Mouse (Mus musculus) neural tube, embryonic 14.5 days (tissue): Measurements from ENCODE around the gene Rassf6. TPM values are rescaled to one million over a fixed set of nuclear protein-coding genes. Genes with fewer than 3 reads are reported as not detected.

Experiments
- ATAC-seq: fragments of 200-750 bp; cut with Nextera tagmentation; 2 replicates; pipeline ENCODE4 v1.8.0; 2017; ENCODE audit warnings: low read depth, mild to moderate bottlenecking, moderate TSS enrichment, moderate library complexity
- H3K27ac ChIP-seq: fragments of 300-500 bp; sonication (generic); 2 replicates; pipeline ENCODE4 v1.5.1; 2014; ENCODE audit warnings: low read depth, mild to moderate bottlenecking, control low read depth, low read length, moderate library complexity, mixed read lengths
- H3K27me3 ChIP-seq: fragments of 300-500 bp; sonication (generic); 2 replicates; pipeline ENCODE4 v1.6.1; 2014; ENCODE audit warnings: low read length; ENCODE audit not compliant: control insufficient read depth, insufficient read depth
- H3K36me3 ChIP-seq: fragments of 300-500 bp; sonication (generic); 2 replicates; pipeline ENCODE4 v1.6.1; 2014; ENCODE audit warnings: low read length, mixed read lengths; ENCODE audit not compliant: control insufficient read depth, insufficient read depth
- H3K4me1 ChIP-seq: fragments of 300-500 bp; sonication (generic); 2 replicates; pipeline ENCODE4 v1.6.1; 2014; ENCODE audit warnings: low read length; ENCODE audit not compliant: control insufficient read depth, insufficient read depth
- H3K4me2 ChIP-seq: fragments of 300-500 bp; sonication (generic); 2 replicates; pipeline ENCODE4 v1.6.1; 2014; ENCODE audit warnings: mild to moderate bottlenecking, low read depth, low read length, control low read depth
- H3K4me3 ChIP-seq: fragments of 300-500 bp; sonication (generic); 2 replicates; pipeline ENCODE4 v1.5.1; 2014; ENCODE audit warnings: low read depth, low read length, control low read depth, mixed read lengths
- H3K9ac ChIP-seq: fragments of 300-500 bp; sonication (generic); replicated peaks from 2 replicates; pipeline ENCODE4 v1.6.1; 2014; ENCODE audit warnings: low read depth, mild to moderate bottlenecking, control low read depth, low read length, mixed read lengths
- H3K9me3 ChIP-seq: fragments of 300-500 bp; sonication (generic); 2 replicates; pipeline ENCODE4 v1.6.1; 2016; ENCODE audit warnings: low read length; ENCODE audit not compliant: control insufficient read depth
- WGBS: fragments of 180-500 bp; shearing (Covaris S2); extraction: QIAGEN DNeasy Blood & Tissue Kit; methylation state at CpG from one replicate; pipeline ENCODE4 v1.1.7; 2014; 5-methylcytosine and 5-hydroxymethylcytosine counted together
- polyA plus RNA-seq: library from polyadenylated mRNA; unstranded; fragments of >200 nt; fragmentation: Nextera tagmentation; extraction: Ambion mirVana; gene quantifications from 2 replicates; pipeline ENCODE4 v1.2.1, GENCODE M21; 2014

Rassf6 gene
- polyA plus RNA-seq, 1 experiment from 2014 or later: 3.0 TPM

DNA sequence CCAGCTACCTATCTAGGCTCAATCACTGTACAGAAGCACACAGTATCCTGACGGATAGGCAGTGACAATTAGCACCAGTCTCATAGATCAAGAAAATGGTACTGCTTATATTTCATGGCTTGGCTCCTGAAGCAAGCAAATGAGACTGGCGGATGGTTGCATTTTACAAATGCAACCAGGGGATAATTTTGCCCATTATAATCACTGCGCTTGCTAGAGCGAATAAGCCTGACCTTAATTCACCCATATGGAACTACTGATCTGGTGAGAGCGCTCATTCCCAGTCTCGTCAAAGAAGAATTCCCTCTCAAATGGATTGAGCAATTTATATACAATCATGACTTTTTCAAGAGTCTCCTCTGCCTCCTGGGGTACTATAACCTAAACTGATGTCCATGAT, 16.2 kb upstream of the Rassf6 start:
- no peaks in the 10 kb centered on the region for H3K9me3 ChIP-seq
- no peak overlapping the region for H3K9ac ChIP-seq
- H3K4me1 ChIP-seq: no peaks in the 10 kb centered on the region
- no peak overlapping the region for H3K4me2 ChIP-seq
- H3K27ac ChIP-seq: no peak overlapping the region
- H3K36me3 ChIP-seq: no peaks in the 10 kb centered on the region
- ATAC-seq: no peak
- WGBS: 71% methylated on average over 6 of the region's 6 CpGs
- H3K4me3 ChIP-seq: no peak overlapping the region
- H3K27me3 ChIP-seq: no peaks in the 10 kb centered on the region

- no peak overlapping the region for H3K9ac ChIP-seq
- WGBS: 70% methylated on average over 13 of the region's 13 CpGs
- H3K4me1 ChIP-seq: no peaks in the 10 kb centered on the region
- no peak overlapping the region for H3K4me2 ChIP-seq
- no peak overlapping the region for H3K4me3 ChIP-seq
- H3K36me3 ChIP-seq: no peaks in the 10 kb centered on the region
- no peak for ATAC-seq
- no peaks in the 10 kb centered on the region for H3K27me3 ChIP-seq
- no peaks in the 10 kb centered on the region for H3K9me3 ChIP-seq
- no peak overlapping the region for H3K27ac ChIP-seq
Observed at GRCm38 (mm10) chr5:90655891-90656290, 15.4 kb upstream of the Rassf6 start.

GRCm38 (mm10) chr5:90654798-90655197, 14.3 kb upstream of the Rassf6 start:
- no peaks in the 10 kb centered on the region for H3K27me3 ChIP-seq
- no peaks in the 10 kb centered on the region for H3K9me3 ChIP-seq
- no peaks in the 10 kb centered on the region for H3K4me1 ChIP-seq
- WGBS: 71% methylated on average over 5 of the region's 5 CpGs
- H3K4me2 ChIP-seq: no peak overlapping the region
- ATAC-seq: no peak
- no peaks in the 10 kb centered on the region for H3K36me3 ChIP-seq
- no peak overlapping the region for H3K4me3 ChIP-seq
- H3K27ac ChIP-seq: no peak overlapping the region
- H3K9ac ChIP-seq: no peak overlapping the region

DNA sequence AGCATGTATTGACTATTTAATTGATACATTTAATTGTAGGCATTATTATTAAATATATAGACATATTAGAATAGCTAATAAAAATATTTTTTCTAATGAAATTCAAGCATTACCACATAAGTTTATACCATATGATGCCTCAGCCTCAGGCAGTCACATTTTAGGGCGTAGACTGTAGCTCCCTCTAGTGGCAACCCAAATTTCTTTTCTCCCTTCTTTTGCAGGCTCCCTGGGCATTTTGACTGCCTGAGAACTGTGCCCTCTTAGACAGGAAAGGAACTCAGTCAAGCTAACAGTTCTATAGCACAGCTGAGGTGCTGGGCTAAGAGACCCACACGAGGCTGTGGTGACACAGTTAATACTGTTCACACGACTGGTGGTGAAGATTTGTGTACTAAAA, 12.3 kb upstream of the Rassf6 start:
- Histone ChIP-seq H3K9me3 (no peaks in the 10 kb centered on the region), H3K4me1 (no peaks in the 10 kb centered on the region), H3K36me3 (no peaks in the 10 kb centered on the region), H3K27ac (no peak overlapping the region), H3K4me3 (no peak overlapping the region), H3K27me3 (no peaks in the 10 kb centered on the region), H3K9ac (no peak overlapping the region), H3K4me2 (no peak overlapping the region)
- WGBS: 6% methylated on average over 3 of the region's 3 CpGs
- peak; percentile 66; the same call in 1 of the 2 replicates for ATAC-seq

DNA sequence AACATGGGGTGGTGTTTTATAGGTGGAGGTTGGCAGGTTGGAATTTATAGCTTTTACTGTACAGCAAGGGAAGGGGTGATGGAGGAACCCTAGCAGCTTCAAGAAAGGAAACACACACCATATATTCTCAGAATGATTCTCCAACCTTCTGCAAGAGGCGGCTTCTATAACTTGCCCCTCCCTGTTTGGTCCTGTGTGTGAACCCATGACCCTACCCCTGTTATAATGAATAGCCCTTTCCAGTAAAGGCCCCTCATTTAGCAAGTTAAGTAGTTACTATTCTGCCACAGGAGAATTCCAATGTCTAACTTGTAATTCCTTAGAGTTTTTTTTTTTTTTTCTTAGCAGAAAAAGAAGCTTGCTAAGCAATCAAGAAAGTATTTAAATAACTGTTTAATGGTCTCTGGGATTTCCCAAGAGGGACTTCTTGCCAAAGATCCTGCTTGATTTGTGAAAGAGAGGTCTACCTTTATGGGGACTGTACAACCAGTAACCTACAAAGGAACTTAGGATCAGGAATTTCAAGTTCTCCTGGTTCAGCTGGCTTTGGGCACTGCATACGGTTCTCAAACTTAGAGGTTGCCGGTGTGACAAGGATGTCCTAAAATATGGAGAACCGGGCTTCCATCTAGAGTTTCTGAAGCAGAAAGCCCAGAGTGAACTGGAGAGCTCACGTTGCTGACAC, 10.2 kb upstream of the Rassf6 start:
- no peak overlapping the region for H3K4me3 ChIP-seq
- no peaks in the 10 kb centered on the region for H3K36me3 ChIP-seq
- H3K27me3 ChIP-seq: no peaks in the 10 kb centered on the region
- H3K9ac ChIP-seq: no peak overlapping the region
- no peak for ATAC-seq
- no peaks in the 10 kb centered on the region for H3K9me3 ChIP-seq
- 83% methylated on average over 5 of the region's 5 CpGs for WGBS
- no peak overlapping the region for H3K27ac ChIP-seq
- no peaks in the 10 kb centered on the region for H3K4me1 ChIP-seq
- no peak overlapping the region for H3K4me2 ChIP-seq

DNA sequence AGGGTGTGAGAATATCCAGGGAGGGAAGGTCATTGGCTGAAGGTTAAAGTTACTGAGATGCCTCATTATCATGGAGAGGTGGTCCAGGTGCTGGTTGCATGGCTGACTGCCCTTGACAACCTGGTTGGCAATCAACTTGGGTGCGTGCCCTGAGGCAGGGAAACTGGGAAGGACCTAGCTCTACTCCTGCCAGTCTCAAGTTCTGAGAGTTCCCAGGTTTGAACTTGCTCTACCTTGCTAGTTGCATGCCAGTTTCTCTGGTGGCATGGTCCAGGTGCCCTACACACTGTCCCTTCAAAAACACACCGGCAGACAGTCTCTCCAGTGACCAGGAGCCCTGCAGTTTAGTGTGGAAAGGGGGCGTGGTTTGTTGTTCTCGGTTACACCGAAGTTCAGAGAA, 7.0 kb upstream of the Rassf6 start:
- Histone ChIP-seq H3K4me1 (no peaks in the 10 kb centered on the region), H3K36me3 (no peaks in the 10 kb centered on the region), H3K27ac (no peak overlapping the region), H3K9me3 (no peaks in the 10 kb centered on the region), H3K27me3 (no peaks in the 10 kb centered on the region), H3K4me3 (no peak overlapping the region), H3K4me2 (no peak overlapping the region), H3K9ac (no peak overlapping the region)
- WGBS: 88% methylated on average over 5 of the region's 5 CpGs
- no peak for ATAC-seq

- Histone ChIP-seq H3K4me3 (no peak overlapping the region), H3K9me3 (no peaks in the 10 kb centered on the region), H3K36me3 (no peaks in the 10 kb centered on the region), H3K27me3 (no peaks in the 10 kb centered on the region), H3K4me2 (no peak overlapping the region), H3K27ac (no peak overlapping the region), H3K9ac (no peak overlapping the region), H3K4me1 (no peaks in the 10 kb centered on the region)
- peak; percentile 44; the same call in 1 of the 2 replicates for ATAC-seq
- WGBS: 76% methylated on average over 5 of the region's 5 CpGs
Observed at GRCm38 (mm10) chr5:90646398-90646797, 5.9 kb upstream of the Rassf6 start.

DNA sequence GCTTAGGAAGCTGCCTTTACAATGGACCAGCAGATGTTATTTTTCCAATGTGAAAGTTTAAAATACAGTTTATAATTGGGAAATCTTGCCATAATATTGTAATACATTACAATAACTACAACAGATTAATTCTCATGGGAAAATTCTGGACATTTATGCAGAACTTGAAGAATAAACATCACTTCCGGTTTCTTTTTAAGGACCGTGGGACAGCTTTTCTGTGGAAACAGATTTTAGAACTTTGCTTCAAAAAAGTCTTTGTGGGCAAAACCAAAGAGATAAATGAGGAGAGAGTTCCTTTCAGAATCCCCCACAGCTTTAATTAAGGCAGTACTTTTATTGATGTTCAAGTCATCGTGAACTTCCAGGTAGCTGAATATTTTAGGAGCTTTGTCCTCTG, 5.1 kb upstream of the Rassf6 start:
- ATAC-seq: no peak
- no peak overlapping the region for H3K4me3 ChIP-seq
- no peaks in the 10 kb centered on the region for H3K4me1 ChIP-seq
- 70% methylated on average over 3 of the region's 3 CpGs for whole genome bisulfite sequencing
- H3K9ac ChIP-seq: no peak overlapping the region
- H3K9me3 ChIP-seq: no peaks in the 10 kb centered on the region
- no peak overlapping the region for H3K4me2 ChIP-seq
- no peaks in the 10 kb centered on the region for H3K36me3 ChIP-seq
- H3K27me3 ChIP-seq: no peaks in the 10 kb centered on the region
- H3K27ac ChIP-seq: no peak overlapping the region

- H3K4me1 ChIP-seq: no peaks in the 10 kb centered on the region
- no peak for ATAC-seq
- no peak overlapping the region for H3K27ac ChIP-seq
- H3K4me3 ChIP-seq: no peak overlapping the region
- no peak overlapping the region for H3K9ac ChIP-seq
- WGBS: 78% methylated on average over 10 of the region's 10 CpGs
- H3K27me3 ChIP-seq: no peaks in the 10 kb centered on the region; the same call in 1 of the 2 replicates
- H3K4me2 ChIP-seq: no peak overlapping the region
- no peaks in the 10 kb centered on the region for H3K36me3 ChIP-seq
- no peaks in the 10 kb centered on the region for H3K9me3 ChIP-seq
Observed at GRCm38 (mm10) chr5:90641218-90641610, 757 bp upstream of the Rassf6 start.
